8 mouse cellular contexts compared by ENCODE assay signal in genomic region chr7:19004631-19005079, GRCm38 (mm10). TPM values are rescaled to one million over a fixed set of nuclear protein-coding genes. Genes with fewer than 3 reads are reported as not detected.
A peak's percentile ranks its signal among the peaks of the same experiment; 100 is the strongest.
DNase-seq lines count a peak whose midpoint lies in the region; ATAC-seq and TF ChIP-seq lines count a peak whose summit lies in the region.

No protein-coding gene starts in this region.

- H3K4me2 ChIP-seq in limb, embryonic 14.5 days (replicated peaks; ENCODE audit: low read depth, low read length, severe bottlenecking), result peak overlapping the region; percentile 97

- no peaks in the 10 kb centered on the region for H3K27me3 ChIP-seq in thymus, adult 2 months (ENCODE audit: control insufficient read depth, insufficient read depth, low read length)
- H3K27me3 ChIP-seq in limb, embryonic 14.5 days (ENCODE audit: control insufficient read depth, insufficient read depth, low read length), result no peaks in the 10 kb centered on the region

- no peaks in the 10 kb centered on the region for H3K9me3 ChIP-seq in limb, embryonic 14.5 days (ENCODE audit: control insufficient read depth, low read length)

- peak; percentile 49 for DNase-seq in embryo, embryonic 9.5 days (ENCODE audit: extremely low spot score)
- DNase-seq in embryo, embryonic 10.5 days (ENCODE audit: low spot score), result no peak
- DNase-seq in thymus, adult 2 months, result no peak
- DNase-seq in thymus, adult 18-20 months, result no peak
- DNase-seq in gastrocnemius, postnatal 14 days, result peak; percentile 49
- DNase-seq in limb, embryonic 14.5 days (ENCODE audit: low spot score), result no peak
- DNase-seq in spleen, postnatal 10 days (ENCODE audit: low spot score in 2 of 2), result peak; percentile 53 to 61
- no peak for DNase-seq in urinary bladder, adult 18-20 months (ENCODE audit: low spot score in 2 of 2)

- no peaks in the 10 kb centered on the region for H3K36me3 ChIP-seq in thymus, adult 2 months (ENCODE audit: control insufficient read depth, insufficient read depth, low read length)
- peaks cover 43% of the 10 kb centered on the region for H3K36me3 ChIP-seq in limb, embryonic 14.5 days (ENCODE audit: control insufficient read depth, insufficient read depth, low read length)

- H3K27ac ChIP-seq in thymus, adult 2 months (ENCODE audit: control insufficient read depth, insufficient read depth, low read length), result no peak overlapping the region
- peak overlapping the region; percentile 93 for H3K27ac ChIP-seq in limb, embryonic 14.5 days (replicated peaks; ENCODE audit: low read depth, low read length)

- WGBS in thymus, adult 2 months, result 24% methylated on average over 34 of the region's 34 CpGs
- under 1% methylated on average over 25 of the region's 34 CpGs for WGBS in limb, embryonic 14.5 days

- no peak for TF ChIP-seq CTCF in thymus, adult 2 months (IDR thresholded peaks at IDR 0.05; ENCODE audit: borderline replicate concordance, control insufficient read depth, extremely low read depth, insufficient read depth, low read length, poor library complexity)

- no peak for ATAC-seq in limb, embryonic 14.5 days (ENCODE audit: low FRiP score, low read depth)

- intact Hi-C loops in gastrocnemius, postnatal 14 days (cut with DNase I; ENCODE audit: low total_unique reads), result no loop called here

- peaks cover 30% of the 10 kb centered on the region for H3K4me1 ChIP-seq in thymus, adult 2 months (replicated peaks; ENCODE audit: control insufficient read depth, insufficient read depth, low read length)
- H3K4me1 ChIP-seq in limb, embryonic 14.5 days (ENCODE audit: control insufficient read depth, insufficient read depth, low read length), result peaks cover 34% of the 10 kb centered on the region

- peak overlapping the region; percentile 88 for H3K9ac ChIP-seq in limb, embryonic 14.5 days (ENCODE audit: low read depth, low read length, severe bottlenecking)

- H3K4me3 ChIP-seq in thymus, adult 2 months (ENCODE audit: control insufficient read depth, insufficient read depth, low read length), result peak overlapping the region; percentile 90
- H3K4me3 ChIP-seq in limb, embryonic 14.5 days (replicated peaks; ENCODE audit: low read length), result peak overlapping the region; percentile 92

- TF ChIP-seq POLR2A in thymus, adult 2 months (IDR thresholded peaks at IDR 0.05; ENCODE audit: control insufficient read depth, extremely low read depth, insufficient read depth, low read length, poor library complexity), result no peak
- TF ChIP-seq POLR2A in limb, embryonic 14.5 days (IDR thresholded peaks at IDR 0.05; ENCODE audit: borderline replicate concordance, extremely low read depth, insufficient read depth, insufficient read length), result no peak

RNA-seq across cellular contexts. Expression of gene Irf2bp1, which starts 0.8 kb away (rescaled TPM):
- 67.2 and 76.3 TPM in 2 replicates for polyA plus RNA-seq in thymus, adult 2 months (2012; rRNA removed)
- total RNA-seq in gastrocnemius, postnatal 14 days (2021), result 10 to 100 TPM; 14.9 to 18.6 TPM
- 36.1 and 46.8 TPM in 2 replicates for polyA plus RNA-seq in limb, embryonic 14.5 days (2012; rRNA removed)
- polyA plus RNA-seq in limb, embryonic 14.5 days (2014; fragmentation: Nextera tagmentation; extraction: Ambion mirVana), result 34.2 and 37.3 TPM in 2 replicates

RNA-seq across cellular contexts. Expression of gene Mypop, which starts 13.6 kb away (rescaled TPM):
- 3.6 and 5.0 TPM in 2 replicates for polyA plus RNA-seq in thymus, adult 2 months (2012; rRNA removed)
- total RNA-seq in gastrocnemius, postnatal 14 days (2021), result 1 to 10 TPM; 2.2 to 3.7 TPM
- polyA plus RNA-seq in limb, embryonic 14.5 days (2012; rRNA removed), result 13.6 and 19.3 TPM in 2 replicates
- polyA plus RNA-seq in limb, embryonic 14.5 days (2014; fragmentation: Nextera tagmentation; extraction: Ambion mirVana), result 5.3 and 5.7 TPM in 2 replicates

RNA-seq across cellular contexts. Expression of gene Nanos2, which starts 17.5 kb away (rescaled TPM):
- 0.12 TPM in 1 of 2 replicates, not detected in the other for polyA plus RNA-seq in thymus, adult 2 months (2012; rRNA removed)
- not detected for total RNA-seq in gastrocnemius, postnatal 14 days (2021)
- 0.06 TPM in 1 of 2 replicates, not detected in the other for polyA plus RNA-seq in limb, embryonic 14.5 days (2012; rRNA removed)
- not detected in 2 replicates for polyA plus RNA-seq in limb, embryonic 14.5 days (2014; fragmentation: Nextera tagmentation; extraction: Ambion mirVana)

RNA-seq across cellular contexts. Expression of gene Foxa3, which starts 18.7 kb away (rescaled TPM):
- 0.51 and 0.69 TPM in 2 replicates for polyA plus RNA-seq in thymus, adult 2 months (2012; rRNA removed)
- total RNA-seq in gastrocnemius, postnatal 14 days (2021), result not detected
- polyA plus RNA-seq in limb, embryonic 14.5 days (2012; rRNA removed), result 5.3 and 6.7 TPM in 2 replicates
- 3.1 and 3.2 TPM in 2 replicates for polyA plus RNA-seq in limb, embryonic 14.5 days (2014; fragmentation: Nextera tagmentation; extraction: Ambion mirVana)

RNA-seq across cellular contexts. Expression of gene Sympk, which starts 19.5 kb away (rescaled TPM):
- 150 and 189 TPM in 2 replicates for polyA plus RNA-seq in thymus, adult 2 months (2012; rRNA removed)
- 10 to 100 TPM; 38.2 to 41.1 TPM for total RNA-seq in gastrocnemius, postnatal 14 days (2021)
- 97.0 and 113 TPM in 2 replicates for polyA plus RNA-seq in limb, embryonic 14.5 days (2012; rRNA removed)
- polyA plus RNA-seq in limb, embryonic 14.5 days (2014; fragmentation: Nextera tagmentation; extraction: Ambion mirVana), result 23.0 and 27.5 TPM in 2 replicates

Comparison
In these comparisons a context has a peak if more than half of its experiments do, and no peak if none do; other contexts are left out.
1. DNase-seq: peak in embryo, embryonic 9.5 days (single experiment), gastrocnemius, postnatal 14 days (single experiment) and spleen, postnatal 10 days (2 of 2); none in embryo, embryonic 10.5 days (single experiment), thymus, adult 2 months (single experiment), thymus, adult 18-20 months (0 of 2), limb, embryonic 14.5 days (single experiment) and urinary bladder, adult 18-20 months (0 of 2).